Mouse (Mus musculus) skeletal muscle tissue, adult 2 months (tissue): ENCODE results near the gene Arhgap40.

Source experiments
- DNase-seq: peaks from one replicate; pipeline ENCODE4 v3.0.0-alpha.2; 2012; ENCODE audit warnings: low read depth, low spot score

Gene Arhgap40

DNA sequence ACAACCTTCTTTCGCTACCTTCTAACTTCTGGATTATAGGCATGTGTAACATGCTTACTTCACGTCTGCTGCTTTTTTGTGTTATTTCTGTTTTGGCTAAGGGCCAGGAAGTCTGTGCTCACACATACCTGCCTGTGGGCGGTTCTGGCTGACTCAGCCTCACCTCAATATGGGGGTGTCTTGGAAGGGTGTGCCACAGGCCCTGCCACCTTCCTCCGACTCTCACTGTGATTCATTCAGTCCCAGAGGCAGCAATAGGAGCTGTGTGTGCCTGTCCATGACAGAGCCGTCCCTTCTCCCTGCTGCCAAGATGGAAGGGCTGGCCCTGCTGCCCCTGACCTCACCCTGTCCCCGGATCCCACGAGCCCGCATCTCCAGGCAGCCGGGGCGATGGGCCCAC, at the start of gene Arhgap40:
Arhgap40 (plus strand) TSS at position 269 of the 400 bp plus-strand sequence.
- no peak for DNase-seq

DNA sequence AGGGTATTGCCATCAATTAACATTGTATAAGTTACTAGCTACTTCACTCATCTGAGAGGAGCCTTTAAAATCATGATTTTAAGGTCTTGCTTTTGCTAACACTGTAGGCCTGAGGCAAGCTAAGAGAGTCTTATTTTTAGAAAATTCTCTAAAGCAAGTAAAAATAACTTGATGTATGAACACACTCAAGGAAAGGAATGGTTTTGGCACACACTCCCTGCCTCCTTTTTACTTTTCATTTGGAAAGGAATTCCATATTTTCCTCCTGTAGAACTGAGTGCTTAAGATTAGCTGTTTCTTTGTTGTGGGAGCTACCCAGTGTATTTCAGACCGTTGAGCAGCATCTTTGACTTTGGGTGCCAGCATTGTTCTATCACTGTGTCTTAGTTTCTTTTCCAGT, 38.4 kb upstream of the Arhgap40 start:
- no peak for DNase-seq

DNA sequence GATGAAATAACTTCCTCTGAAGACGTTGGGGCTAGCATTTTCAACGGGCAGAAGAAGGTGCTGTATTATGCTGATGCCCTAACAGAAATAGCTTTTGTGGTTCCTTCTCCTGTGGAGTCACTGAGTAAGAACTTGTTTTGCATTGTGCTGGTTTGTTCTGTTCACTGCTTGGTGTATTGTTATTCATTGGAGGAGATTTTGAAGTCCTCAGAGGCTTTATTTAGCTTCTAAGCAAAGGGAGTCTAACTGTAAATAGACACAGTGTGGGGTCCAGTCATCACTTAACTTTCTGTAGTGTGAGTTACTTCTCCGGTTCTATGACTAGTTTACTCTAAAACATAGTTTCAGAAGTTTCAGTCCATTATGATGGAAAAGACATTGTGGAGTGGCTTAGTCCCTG, 35.0 kb upstream of the Arhgap40 start:
- no peak for DNase-seq

DNA sequence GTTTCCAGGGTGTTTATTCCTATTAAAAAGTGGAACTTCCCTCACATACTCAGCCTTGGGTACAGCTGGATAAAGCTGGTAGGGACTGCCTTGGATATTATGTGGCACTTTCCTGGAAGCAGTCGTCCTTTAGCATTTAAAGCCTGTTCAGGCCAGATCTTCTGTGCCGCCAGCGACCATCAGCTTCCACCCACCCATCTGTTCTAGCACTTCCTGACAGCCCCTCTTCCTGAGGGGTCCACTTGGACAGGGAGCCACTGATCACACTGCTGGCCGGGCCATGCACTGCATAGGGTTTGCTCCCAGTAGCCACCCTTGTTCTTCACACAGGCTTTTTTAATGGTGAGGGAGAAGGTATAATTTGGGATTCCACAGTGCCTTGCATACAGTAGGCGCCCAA, 14.1 kb upstream of the Arhgap40 start:
- no peak for DNase-seq

DNA sequence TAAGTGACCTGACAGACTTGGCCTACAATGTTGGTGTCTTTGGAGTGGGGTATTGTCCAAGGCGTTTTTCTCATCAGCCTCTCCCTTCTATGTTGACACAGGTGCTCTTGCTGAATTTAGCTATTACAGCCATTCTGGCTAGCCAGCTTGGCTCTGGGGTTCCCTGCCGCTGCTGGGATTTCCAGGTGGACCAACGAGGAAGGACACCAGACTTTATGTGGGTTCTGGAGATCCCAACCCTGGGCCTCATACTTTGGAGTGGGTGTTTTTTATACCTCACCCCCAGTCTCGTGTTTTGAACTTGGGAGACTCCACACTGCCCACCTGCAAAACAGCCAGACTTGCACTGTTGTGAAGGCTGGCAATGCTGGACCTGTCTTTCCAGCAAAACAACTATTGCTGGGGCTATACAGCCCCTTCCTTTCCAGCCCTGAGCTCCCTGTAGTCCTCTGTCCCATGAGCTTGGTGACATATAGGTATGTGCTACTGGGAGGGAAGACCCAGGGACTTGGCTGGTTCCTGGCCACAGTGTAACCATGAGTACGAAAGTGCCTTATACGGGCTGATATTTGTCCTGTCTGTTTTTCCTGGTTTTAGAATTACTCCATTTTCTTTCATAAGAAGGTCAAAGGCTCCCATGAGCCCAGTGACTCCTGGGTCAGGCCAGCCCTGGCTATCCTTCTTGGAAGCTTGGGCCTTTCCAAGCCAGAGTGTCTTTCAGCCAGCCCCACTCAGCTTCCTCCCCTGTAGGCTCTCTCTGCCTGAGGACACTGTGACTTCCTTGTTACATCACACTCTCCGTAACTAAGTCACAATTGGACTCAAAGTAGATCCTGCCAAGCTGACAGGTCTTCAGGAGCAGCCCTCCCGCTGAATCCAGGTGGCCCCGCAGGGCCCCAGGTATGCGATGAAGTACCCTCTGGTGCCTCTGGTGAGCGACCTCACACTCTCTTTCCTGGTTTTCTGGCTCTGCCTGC, 10.5 kb upstream of the Arhgap40 start, which contains the start of gene Adig:
Adig (plus strand) TSS at position 777 of the 977 bp plus-strand sequence.
- peak; percentile 25 for DNase-seq

DNA sequence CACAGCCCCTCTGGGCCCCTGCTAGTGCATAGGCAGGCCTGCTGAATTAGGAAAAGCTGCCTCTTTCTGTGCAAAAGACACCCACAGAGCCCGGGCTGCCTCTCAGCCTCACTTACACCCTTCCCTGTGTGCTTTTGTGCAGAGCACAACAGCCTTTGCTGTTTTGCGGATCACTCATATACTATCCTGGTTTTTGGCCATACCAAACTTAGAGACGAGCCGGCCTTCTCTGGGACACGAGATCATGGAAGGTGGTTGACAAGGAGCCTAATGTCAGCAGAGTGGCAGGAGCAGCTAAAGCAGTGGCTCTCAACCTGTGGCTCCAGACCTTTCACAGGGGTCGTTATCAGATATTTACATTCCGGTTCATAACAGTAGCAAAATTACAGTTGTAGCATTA, 9.4 kb upstream of the Arhgap40 start:
- no peak for DNase-seq

DNA sequence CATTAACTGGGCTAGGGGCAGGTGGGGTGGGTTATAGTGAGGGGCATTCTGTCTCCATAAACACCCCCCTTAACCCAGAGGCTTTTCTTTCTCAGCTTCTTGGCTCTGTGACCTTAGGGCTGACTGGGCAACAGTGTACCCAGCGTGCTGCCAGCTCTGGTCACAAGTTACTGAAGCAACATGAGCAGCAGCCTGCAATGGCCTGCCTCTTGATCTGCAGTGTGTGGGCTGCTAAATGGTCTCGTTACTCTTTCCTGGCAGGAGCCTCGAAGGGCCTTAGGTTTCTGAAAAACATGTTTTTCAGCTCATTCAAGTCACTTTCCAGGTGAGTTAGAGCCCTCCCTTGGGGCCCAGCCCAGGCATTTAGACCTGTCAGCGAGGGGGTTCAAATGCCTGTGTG, 8.9 kb upstream of the Arhgap40 start:
- DNase-seq, result peak; percentile 71

DNA sequence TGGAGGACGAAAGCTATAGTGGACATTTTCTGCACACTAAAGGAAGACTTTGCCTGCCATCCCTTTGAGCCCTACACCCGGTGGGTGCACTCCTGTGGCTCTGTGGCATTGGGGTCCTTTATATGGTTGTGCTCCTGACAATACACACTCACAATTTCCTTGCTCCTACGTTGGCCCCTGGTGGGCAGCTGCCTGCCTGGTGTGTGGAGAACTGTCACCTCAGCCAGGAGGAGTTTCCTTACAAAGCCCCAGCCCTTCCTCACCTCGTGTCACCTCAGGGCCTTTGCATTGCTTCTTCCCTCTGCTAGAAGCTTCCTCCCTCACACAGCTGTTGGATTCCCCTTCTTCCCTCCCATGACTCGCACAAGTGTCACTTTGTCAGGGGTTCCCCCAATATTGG, 6.1 kb upstream of the Arhgap40 start:
- no peak for DNase-seq

DNA sequence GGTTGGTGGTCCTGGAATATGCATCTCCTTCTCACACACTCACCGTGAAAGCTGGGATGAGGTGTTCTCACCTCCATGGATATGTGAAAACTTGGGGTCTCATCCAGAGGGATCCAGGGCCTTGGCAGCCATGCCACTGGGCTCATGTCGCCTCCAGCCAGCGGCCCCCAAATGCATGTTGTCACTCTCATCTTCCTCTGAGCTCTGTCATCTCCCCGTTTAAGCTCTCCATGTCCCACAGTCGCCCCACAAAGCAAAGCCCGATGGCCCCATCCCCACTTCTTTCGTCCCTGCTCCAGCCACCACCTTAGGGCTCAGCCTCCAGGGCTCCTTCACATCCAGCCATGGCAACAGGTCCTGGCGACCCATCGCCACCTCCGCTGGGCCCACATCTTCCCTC, 5.5 kb upstream of the Arhgap40 start:
- no peak for DNase-seq

DNA sequence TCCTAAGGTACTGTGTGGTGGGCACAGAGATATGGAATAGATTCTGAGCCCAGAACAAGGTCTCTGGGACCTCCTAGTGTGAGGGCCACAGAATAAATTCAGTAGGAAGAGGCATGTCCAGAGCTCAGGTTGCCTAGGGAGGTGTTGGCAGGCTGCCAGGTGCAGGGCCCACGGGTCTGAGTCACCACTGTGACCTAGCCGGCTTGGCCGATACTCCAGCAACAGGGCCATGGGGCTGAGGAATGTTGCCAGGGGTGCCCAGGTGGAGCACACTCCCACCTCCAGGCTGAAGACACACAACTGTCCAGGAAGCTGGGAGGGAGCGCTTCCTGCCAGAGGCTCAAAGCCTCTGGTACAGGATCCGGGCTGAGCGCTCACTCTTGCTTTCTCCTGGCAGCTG, 1.9 kb upstream of the Arhgap40 start:
- peak; percentile 32 for DNase-seq

DNA sequence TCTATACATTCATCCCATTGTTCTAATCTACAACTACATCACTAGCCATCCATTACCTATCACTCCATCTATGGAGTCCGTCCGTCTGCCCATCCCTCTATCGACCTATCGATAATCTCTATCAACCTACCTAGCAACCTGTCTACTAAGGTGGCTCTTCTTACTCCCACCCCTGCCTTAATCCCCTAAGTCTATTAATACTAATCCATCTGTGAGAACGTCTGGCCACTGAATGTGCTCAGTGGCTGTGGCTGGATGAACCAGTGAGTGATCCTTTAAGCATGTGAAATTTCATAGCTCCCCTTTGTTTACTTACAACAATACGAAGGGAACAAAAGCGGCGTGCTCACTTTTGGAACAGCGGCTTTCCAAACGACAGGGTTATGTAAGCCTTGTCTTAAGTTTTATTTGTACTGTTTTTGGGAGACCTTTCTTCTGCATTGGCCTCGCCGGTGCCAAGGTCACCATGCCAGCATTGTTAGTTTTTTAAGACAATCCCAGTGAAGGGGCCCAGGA, 1.3 kb downstream of the Arhgap40 start:
- no peak for DNase-seq

DNA sequence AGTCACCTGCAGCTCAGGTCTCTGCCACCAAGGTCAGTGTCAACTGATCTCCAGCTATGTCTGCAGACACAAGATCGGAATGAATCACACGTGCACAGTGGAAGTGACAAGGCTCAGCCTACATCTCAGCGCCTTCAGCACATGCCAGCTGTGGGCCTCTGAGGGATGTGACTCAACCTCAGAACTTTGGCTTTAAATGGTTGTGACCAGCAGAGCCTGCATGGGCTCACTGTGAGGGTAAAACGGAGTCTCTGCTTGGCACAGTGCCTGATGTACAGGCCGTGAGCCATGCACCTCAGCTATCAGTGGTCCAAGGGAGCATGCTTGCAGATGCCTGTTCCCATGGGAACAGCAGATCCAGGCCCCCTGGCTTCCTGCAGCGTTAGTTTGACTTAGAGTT, 6.0 kb downstream of the Arhgap40 start:
- DNase-seq, result no peak

DNA sequence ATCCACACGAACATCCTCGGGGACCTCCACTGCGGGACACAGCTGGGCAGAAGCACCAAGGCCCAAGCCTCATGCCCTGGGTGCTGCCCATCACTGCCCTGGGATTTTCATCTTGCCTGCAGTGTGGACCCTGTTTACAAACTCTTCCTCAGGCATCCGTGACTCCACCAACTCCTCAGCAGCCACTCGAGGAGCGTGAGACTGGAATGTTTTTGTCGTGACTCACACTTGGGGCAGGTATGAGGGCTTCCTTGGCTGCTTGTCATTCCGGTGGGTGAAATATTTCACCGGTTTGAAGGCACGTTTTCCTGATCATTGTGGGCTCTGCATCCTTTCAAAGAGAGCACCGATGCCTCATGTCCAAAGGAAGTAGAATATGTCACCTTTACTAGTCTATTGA, 6.5 kb downstream of the Arhgap40 start:
- no peak for DNase-seq

DNA sequence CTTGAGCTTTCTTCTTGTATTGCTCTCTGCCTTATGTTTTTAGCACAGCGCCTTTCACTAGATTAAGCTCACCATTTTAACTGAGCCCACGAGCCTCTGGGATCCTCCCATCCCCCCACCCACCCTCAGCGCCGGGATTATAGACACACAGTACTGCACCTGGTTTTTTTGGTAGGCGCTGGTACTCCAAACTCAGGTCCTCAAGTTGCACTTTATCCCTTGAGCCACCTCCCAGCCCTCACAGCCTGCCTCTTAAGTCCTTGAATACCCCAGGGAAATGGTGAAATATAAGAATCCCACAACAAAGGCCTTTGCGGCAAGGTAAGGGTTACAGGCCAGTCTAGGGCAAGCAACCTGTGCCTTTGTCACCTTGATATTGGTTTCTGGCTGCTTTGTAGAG, 7.2 kb downstream of the Arhgap40 start:
- DNase-seq, result no peak

DNA sequence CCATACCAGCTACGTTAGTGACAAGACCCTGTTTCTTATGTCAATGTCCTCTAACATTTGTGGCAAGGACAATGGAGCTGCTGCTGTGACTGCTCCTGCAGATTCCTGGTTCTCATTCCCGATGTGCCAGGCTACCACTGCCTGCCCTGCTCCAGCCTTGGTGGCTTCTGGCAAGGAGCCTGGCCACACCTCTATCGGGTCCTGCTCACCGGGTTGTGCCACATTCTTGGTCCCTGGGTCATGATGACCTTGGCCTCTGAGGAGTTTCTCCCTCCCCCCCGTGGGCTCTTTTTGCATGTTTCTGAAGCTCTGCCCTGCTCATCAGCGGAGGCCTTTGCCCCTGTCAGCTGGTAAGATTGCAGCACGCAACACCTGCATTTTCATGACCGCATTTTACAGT, 10.5 kb downstream of the Arhgap40 start:
- DNase-seq, result no peak

DNA sequence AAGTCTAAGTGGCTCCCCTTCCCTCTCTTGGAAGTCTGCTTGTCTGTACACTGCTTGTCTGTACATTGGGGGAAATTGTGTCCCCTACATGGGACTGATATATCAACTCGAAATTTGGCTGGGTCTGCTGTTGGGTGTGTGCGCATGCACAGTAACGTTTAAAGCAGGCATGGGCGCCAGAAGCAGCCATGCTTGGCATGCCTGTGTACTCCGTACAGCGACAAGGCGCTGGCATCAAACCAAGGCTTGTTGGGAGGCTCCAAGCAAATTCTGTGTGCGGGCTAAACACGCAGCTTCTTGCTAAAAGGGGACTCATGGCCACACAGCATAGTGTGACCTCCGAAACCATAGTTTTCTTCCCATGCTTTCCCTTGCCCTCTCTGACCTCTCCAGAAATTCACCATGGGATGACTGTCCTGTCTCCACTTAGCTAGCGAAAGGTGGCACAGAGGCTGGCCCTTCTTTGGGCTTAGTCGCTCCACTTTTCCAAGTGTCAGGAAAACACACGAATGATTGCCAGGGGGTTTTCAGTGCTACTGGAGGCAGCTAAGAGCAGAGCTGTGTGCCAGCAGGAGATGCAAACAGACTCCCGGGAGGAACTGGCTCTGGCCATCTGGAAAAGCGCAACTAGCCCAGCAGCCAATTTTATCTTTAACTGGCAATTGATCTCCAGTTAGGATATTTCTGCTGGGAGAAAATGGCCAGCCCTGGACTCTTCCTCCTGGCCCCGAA, 11.7 kb downstream of the Arhgap40 start:
- no peak for DNase-seq

DNA sequence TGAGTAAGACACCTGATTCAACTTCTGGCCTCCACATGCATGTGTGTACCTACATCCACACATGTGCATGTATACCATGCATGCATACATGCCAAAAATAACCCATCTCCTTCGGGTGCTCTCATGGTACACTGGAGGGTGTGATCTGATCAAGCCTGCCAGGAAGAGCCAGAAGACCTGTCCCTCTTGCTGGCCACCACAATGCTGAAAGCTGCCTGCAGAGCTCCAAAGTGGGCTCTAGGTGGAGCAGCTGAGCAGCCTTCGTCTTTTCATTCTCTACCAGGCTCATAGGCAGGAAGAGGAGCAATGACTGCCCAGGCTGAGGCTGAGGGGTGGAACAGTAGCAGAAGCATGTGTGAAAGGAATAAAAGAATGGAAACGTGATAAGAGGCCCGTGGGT, 21.5 kb downstream of the Arhgap40 start:
- DNase-seq, result peak; percentile 10

DNA sequence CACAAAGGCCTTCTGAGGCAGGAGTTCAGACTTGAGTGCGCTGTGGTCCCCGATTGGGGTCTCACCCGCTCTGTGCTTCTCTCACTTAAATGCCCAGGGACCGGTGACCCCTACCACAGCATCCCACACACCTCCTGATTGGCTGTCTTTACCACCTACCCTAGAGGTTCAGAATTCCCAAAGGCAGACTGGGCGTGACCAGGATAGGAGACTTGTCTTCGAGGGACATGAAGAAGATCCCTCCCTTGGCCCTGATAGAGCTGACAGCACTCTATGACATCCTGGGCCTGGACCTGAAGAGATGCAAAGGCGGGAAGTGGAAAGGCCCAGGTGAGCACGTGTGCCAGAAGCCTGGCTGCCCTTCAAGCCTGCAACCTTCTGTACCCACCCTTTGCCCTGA, 22.0 kb downstream of the Arhgap40 start:
- no peak for DNase-seq

DNA sequence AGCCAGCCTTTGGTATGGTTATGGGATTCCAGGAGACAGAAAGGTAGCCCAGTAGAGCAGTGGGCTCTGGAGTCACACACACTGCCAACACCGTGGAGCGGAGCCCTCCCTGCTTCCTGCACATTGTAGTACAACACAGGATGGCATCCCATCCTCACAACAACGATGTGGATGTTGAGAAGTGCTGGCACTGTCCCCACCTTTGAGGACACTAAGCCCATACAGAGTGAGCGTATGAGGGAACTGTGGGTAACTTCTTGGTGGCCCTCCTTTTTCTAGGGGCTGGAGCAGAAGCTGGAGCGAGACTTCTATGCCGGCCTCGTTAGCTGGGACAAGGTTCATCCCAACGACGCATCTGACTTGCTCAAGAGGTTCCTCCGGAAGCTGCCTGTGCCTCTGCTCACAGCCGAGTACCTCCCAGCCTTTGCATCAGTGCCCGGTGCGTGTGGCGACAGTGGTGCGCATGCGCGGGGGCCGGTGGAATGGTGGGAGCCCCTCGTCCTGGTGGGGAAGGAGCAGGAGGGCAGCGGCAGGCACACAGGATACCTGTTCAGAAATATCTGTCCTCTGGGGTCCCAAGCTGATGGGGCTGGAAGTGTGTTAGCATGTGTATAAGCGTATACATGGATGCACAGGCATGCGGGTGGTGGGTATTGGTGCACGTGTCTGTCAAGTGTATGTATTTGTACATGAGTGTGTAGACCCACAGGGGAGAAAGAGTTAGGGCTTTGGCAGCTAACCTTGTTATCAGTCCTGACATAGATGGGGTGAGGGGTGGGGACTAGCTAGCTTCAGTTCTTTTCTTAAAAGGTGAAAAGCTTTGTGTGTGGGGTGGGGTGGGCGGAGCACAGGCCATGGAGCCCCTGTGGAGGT, 27.1 kb downstream of the Arhgap40 start:
- DNase-seq, result no peak

DNA sequence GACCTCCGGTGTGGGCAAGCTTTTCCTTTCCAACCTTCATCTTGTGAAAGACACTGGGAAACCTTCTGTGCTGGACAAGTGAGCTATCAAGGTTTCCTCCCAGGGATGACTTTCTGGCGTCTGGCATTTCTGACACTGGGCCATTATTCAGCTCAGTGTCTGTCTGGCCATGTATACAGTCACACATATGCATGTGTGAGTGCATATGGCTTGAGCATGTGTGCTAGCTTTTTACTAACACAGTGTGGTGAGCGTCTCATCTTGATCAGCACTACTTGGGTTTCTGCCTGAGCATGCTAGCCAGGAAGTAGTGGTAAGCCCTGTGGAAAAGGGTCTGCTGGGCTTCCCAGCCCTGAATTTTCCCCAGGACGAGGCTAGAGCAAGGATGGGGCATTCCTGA, 28.7 kb downstream of the Arhgap40 start:
- no peak for DNase-seq

DNA sequence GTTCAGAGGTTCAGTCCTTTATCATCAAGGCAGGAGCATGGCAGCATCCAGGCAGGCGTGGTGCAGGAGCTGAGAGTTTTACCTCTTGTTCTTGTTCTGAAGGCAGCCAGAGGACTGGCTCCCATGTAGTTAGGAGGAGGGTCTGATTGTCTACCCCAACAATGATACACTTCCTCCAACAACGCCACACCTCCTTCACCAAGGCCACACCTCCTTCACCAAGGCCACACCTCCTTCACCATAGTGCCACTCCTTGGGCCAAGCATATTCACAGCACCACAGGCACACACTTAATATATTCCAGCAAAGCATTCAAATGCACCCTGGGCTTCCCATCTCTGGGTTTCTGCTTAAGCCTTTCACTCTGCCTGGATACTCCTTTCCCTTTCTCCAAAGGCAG, 32.7 kb downstream of the Arhgap40 start:
- no peak for DNase-seq

DNA sequence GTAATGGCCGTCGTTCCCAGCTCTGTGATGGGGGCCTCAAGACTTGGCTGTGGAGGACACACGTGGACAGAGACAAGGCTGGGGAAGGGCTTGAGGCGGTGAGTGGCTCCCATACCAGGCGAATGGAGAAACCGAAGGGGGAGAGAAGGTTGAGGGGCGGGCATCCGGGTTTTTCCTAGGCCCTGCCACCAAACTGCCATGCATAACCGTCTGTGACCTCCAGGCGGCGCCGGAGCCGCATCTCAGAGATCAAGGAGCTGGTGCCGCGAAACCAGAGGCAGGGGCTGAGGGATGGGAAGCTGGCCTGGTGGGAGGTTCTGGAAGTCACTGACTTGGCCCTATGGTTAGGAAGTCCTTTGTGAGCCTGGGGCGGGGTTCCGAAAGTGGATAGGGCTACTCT, 34.2 kb downstream of the Arhgap40 start:
- peak; percentile 25 for DNase-seq
